Mouse (Mus musculus): ENCODE measurements at regions not wholly inside any gene's neighbourhood (a gene's known extent, or its start where the extent isn't known, plus 50 kb on each side); places are given as distances from the start of the nearest gene placed in this dataset.

GRCm38 (mm10) chr9:67708246-67708960, 50.8 kb upstream of the C2cd4b start:
- intact Hi-C loops (cut with DNase I): loop anchor here (5.0 kb wide), 1 partner anchor 169 kb away; no protein-coding TSS in a partner anchor
- Histone ChIP-seq H3K4me3 (no peak overlapping the region), H3K27ac (no peak overlapping the region)
- no peak for DNase-seq (ENCODE audit: extremely low spot score in 1 of 2, low spot score in 2 of 2)
- TF ChIP-seq CTCF (IDR thresholded peaks at IDR 0.05): no peak

All from left cerebral cortex, adult 2 months (tissue).